27 mouse cellular contexts compared by ENCODE assay signal in genomic region chr19:26355054-26355453, GRCm38 (mm10).
DNase-seq lines count a peak whose midpoint lies in the region; ATAC-seq and TF ChIP-seq lines count a peak whose summit lies in the region.
"Had no signal": no experiment of that assay in that cellular context is flagged by ENCODE, and none has a peak within 500 bp of the region (broad histone marks: within the 10 kb centered on the region; RNA-seq: fewer than 3 reads in every experiment).

No protein-coding gene starts in this region.

- no peak overlapping the region for H3K4me2 ChIP-seq in forebrain, embryonic 15.5 days (replicated peaks)
- H3K4me2 ChIP-seq in forebrain, embryonic 14.5 days (ENCODE audit: low read length): no peak overlapping the region
- no peak overlapping the region for H3K4me2 ChIP-seq in kidney, postnatal 0 days (ENCODE audit: low read length)
- H3K4me2 ChIP-seq in lung, postnatal 0 days (replicated peaks; ENCODE audit: low read depth, low read length): no peak overlapping the region
- H3K4me2 ChIP-seq: embryonic facial prominence, embryonic 13.5 days; embryonic facial prominence, embryonic 15.5 days; forebrain, embryonic 13.5 days had no signal

- peaks cover 6% of the 10 kb centered on the region; the same call in 1 of the 2 replicates for H3K4me1 ChIP-seq in forebrain, embryonic 15.5 days
- H3K4me1 ChIP-seq in forebrain, embryonic 14.5 days (ENCODE audit: control insufficient read depth, insufficient read depth, low read length): no peaks in the 10 kb centered on the region
- H3K4me1 ChIP-seq in kidney, postnatal 0 days (replicated peaks; ENCODE audit: insufficient read depth, low read length): no peaks in the 10 kb centered on the region
- H3K4me1 ChIP-seq in lung, postnatal 0 days (ENCODE audit: insufficient read depth, low read depth, low read length): no peaks in the 10 kb centered on the region
- H3K4me1 ChIP-seq: embryonic facial prominence, embryonic 13.5 days; embryonic facial prominence, embryonic 15.5 days; forebrain, embryonic 10.5 days; forebrain, embryonic 13.5 days had no signal

- no peaks in the 10 kb centered on the region for H3K36me3 ChIP-seq in forebrain, embryonic 15.5 days
- H3K36me3 ChIP-seq in forebrain, embryonic 14.5 days (ENCODE audit: control insufficient read depth, insufficient read depth, low read length): no peaks in the 10 kb centered on the region
- no peaks in the 10 kb centered on the region for H3K36me3 ChIP-seq in kidney, postnatal 0 days (ENCODE audit: insufficient read depth, low read length)
- no peaks in the 10 kb centered on the region for H3K36me3 ChIP-seq in lung, postnatal 0 days (ENCODE audit: insufficient read depth, low read length)
- H3K36me3 ChIP-seq: embryonic facial prominence, embryonic 13.5 days; embryonic facial prominence, embryonic 15.5 days; forebrain, embryonic 10.5 days; G1E had no signal

- DNase-seq in forebrain, embryonic 14.5 days (ENCODE audit: low spot score): no peak
- peak; percentile 8 for DNase-seq in kidney, postnatal 0 days (ENCODE audit: low spot score)
- no peak for DNase-seq in kidney, adult 8-10 months
- DNase-seq in lung, postnatal 0 days (ENCODE audit: low spot score): peak; percentile 5
- no peak for DNase-seq in lung, postnatal 4 days
- DNase-seq: adrenal gland, adult 8-10 months; adrenal gland, postnatal 14 days; adrenal gland, postnatal 36 days; B cell, adult 2 months; cerebellum, adult 11 months; cerebellum, adult 18-20 months; cerebellum, adult 8-10 months; cerebellum, adult 9-11 months; cerebellum, postnatal 14 days; cerebellum, postnatal 36 days; embryo, embryonic 11 days had no signal

- H3K4me3 ChIP-seq in forebrain, embryonic 15.5 days: no peak overlapping the region
- H3K4me3 ChIP-seq in forebrain, embryonic 14.5 days (ENCODE audit: low read depth, low read length): no peak overlapping the region
- no peak overlapping the region for H3K4me3 ChIP-seq in kidney, postnatal 0 days (replicated peaks; ENCODE audit: low read depth, low read length)
- H3K4me3 ChIP-seq in lung, postnatal 0 days (ENCODE audit: low read depth, low read length): no peak overlapping the region
- H3K4me3 ChIP-seq: embryonic facial prominence, embryonic 13.5 days; embryonic facial prominence, embryonic 15.5 days; erythroblast, embryonic 14.5 days; forebrain, embryonic 10.5 days; forebrain, embryonic 13.5 days had no signal

- TF ChIP-seq CTCF in kidney, postnatal 0 days (IDR thresholded peaks at IDR 0.05; ENCODE audit: low read depth): no peak
- no peak for TF ChIP-seq CTCF in lung, postnatal 0 days (IDR thresholded peaks at IDR 0.05)

- no peaks in the 10 kb centered on the region for H3K9me3 ChIP-seq in forebrain, embryonic 15.5 days
- H3K9me3 ChIP-seq in forebrain, embryonic 14.5 days (replicated peaks; ENCODE audit: control insufficient read depth, low read length): no peaks in the 10 kb centered on the region
- no peaks in the 10 kb centered on the region for H3K9me3 ChIP-seq in kidney, postnatal 0 days (replicated peaks; ENCODE audit: low read length)
- H3K9me3 ChIP-seq in lung, postnatal 0 days (ENCODE audit: low read length): no peaks in the 10 kb centered on the region
- H3K9me3 ChIP-seq: embryonic facial prominence, embryonic 13.5 days; embryonic facial prominence, embryonic 15.5 days; forebrain, embryonic 10.5 days; forebrain, embryonic 13.5 days had no signal

- H3K27me3 ChIP-seq in forebrain, embryonic 15.5 days: no peaks in the 10 kb centered on the region
- no peaks in the 10 kb centered on the region for H3K27me3 ChIP-seq in forebrain, embryonic 14.5 days (replicated peaks; ENCODE audit: control insufficient read depth, insufficient read depth, low read length)
- no peaks in the 10 kb centered on the region for H3K27me3 ChIP-seq in kidney, postnatal 0 days (ENCODE audit: insufficient read depth, low read length)
- H3K27me3 ChIP-seq in lung, postnatal 0 days (replicated peaks; ENCODE audit: insufficient read depth, low read length): no peaks in the 10 kb centered on the region
- H3K27me3 ChIP-seq: CH12.LX; embryonic facial prominence, embryonic 13.5 days; embryonic facial prominence, embryonic 15.5 days; forebrain, embryonic 13.5 days had no signal

- peak overlapping the region; percentile 24; the same call in 1 of the 2 replicates for H3K27ac ChIP-seq in forebrain, embryonic 15.5 days (replicated peaks)
- no peak overlapping the region for H3K27ac ChIP-seq in forebrain, embryonic 14.5 days (ENCODE audit: low read depth, low read length)
- H3K27ac ChIP-seq in kidney, postnatal 0 days: no peak overlapping the region
- no peak overlapping the region for H3K27ac ChIP-seq in lung, postnatal 0 days (ENCODE audit: low read length)
- H3K27ac ChIP-seq: embryonic facial prominence, embryonic 13.5 days; embryonic facial prominence, embryonic 15.5 days; forebrain, embryonic 10.5 days; forebrain, embryonic 13.5 days had no signal

- no peak for ATAC-seq in forebrain, embryonic 15.5 days (replicated peaks)
- ATAC-seq in forebrain, embryonic 14.5 days: no peak
- no peak for ATAC-seq in kidney, postnatal 0 days (replicated peaks; ENCODE audit: low FRiP score, low read depth)
- no peak for ATAC-seq in lung, postnatal 0 days
- ATAC-seq: activated CD4-positive, CD25-positive, alpha-beta regulatory T cell, adult 4 months; CD4-positive, CD25-positive, alpha-beta regulatory T cell, adult 4 months; forebrain, embryonic 13.5 days; Patski had no signal

- WGBS in forebrain, embryonic 15.5 days: 70% methylated on average over 7 of the region's 7 CpGs
- 80% methylated on average over 7 of the region's 7 CpGs for whole genome bisulfite sequencing in forebrain, embryonic 14.5 days
- 77% methylated on average over 7 of the region's 7 CpGs for WGBS in kidney, postnatal 0 days
- WGBS in lung, postnatal 0 days: 65% methylated on average over 7 of the region's 7 CpGs

- no peak for TF ChIP-seq EP300 in lung, postnatal 0 days (IDR thresholded peaks at IDR 0.05)

- H3K9ac ChIP-seq in forebrain, embryonic 15.5 days (replicated peaks): no peak overlapping the region
- no peak overlapping the region for H3K9ac ChIP-seq in forebrain, embryonic 14.5 days (ENCODE audit: low read length)
- H3K9ac ChIP-seq in kidney, postnatal 0 days (ENCODE audit: low read depth, low read length): no peak overlapping the region
- H3K9ac ChIP-seq in lung, postnatal 0 days (replicated peaks; ENCODE audit: low read depth): no peak overlapping the region
- H3K9ac ChIP-seq: embryonic facial prominence, embryonic 13.5 days; embryonic facial prominence, embryonic 15.5 days; forebrain, embryonic 13.5 days had no signal

Comparison
In these comparisons a context has a peak if more than half of its experiments do, and no peak if none do; other contexts are left out.
1. DNase-seq: peak in kidney, postnatal 0 days (single experiment) and lung, postnatal 0 days (single experiment); none in forebrain, embryonic 14.5 days (single experiment), kidney, adult 8-10 months (0 of 2) and lung, postnatal 4 days (0 of 2).